Mouse (Mus musculus) cerebellum, adult 2 months (tissue): ENCODE results near the gene Olfr1008.

Experiments used
- CTCF ChIP-seq: fragments of 200-500 bp; IDR thresholded peaks from 2 replicates; pipeline ENCODE4 v1.5.1; 2011; ENCODE audit warnings: low read depth, mild to moderate bottlenecking, control low read depth, low read length, moderate library complexity, borderline replicate concordance; ENCODE audit not compliant: insufficient read depth
- POLR2A ChIP-seq: fragments of 200-500 bp; IDR thresholded peaks from 2 replicates; pipeline ENCODE4 v1.6.1; 2011; ENCODE audit warnings: low read length, control low read depth, borderline replicate concordance; ENCODE audit not compliant: insufficient read depth

GRCm38 (mm10) chr2:85715119-85715518 is 25.9 kb downstream of the Olfr1008 start, which contains the start of gene Olfr1009:
- no peak for TF ChIP-seq CTCF
- TF ChIP-seq POLR2A = no peak
